Mouse (Mus musculus) forebrain, postnatal 0 days (tissue): ENCODE data around the gene Trim9. TPM values are rescaled to one million over a fixed set of nuclear protein-coding genes. Genes with fewer than 3 reads are reported as not detected.

Experiments used
- ATAC-seq: fragments of 200-750 bp; cut with Nextera tagmentation; 2 replicates; pipeline ENCODE4 v1.8.0; 2017; ENCODE audit warnings: mild to moderate bottlenecking, moderate library complexity
- DNase-seq: peaks from one replicate; pipeline ENCODE4 v3.0.0-alpha.2; 2015
- H3K27ac ChIP-seq: fragments of 300-500 bp; sonication (generic); 2 replicates; pipeline ENCODE4 v1.5.1; 2014; ENCODE audit warnings: low read depth, mild to moderate bottlenecking, antibody characterized with exemption, low read length, moderate library complexity, mixed read lengths
- H3K27me3 ChIP-seq: fragments of 300-500 bp; sonication (generic); 2 replicates; pipeline ENCODE4 v1.6.1; 2014; ENCODE audit warnings: mild to moderate bottlenecking, low read length, mixed read lengths; ENCODE audit not compliant: insufficient read depth
- H3K36me3 ChIP-seq: fragments of 300-500 bp; sonication (generic); 2 replicates; pipeline ENCODE4 v1.6.1; 2014; ENCODE audit warnings: mild to moderate bottlenecking, moderate library complexity; ENCODE audit not compliant: insufficient read depth
- H3K4me1 ChIP-seq: fragments of 300-500 bp; sonication (generic); 2 replicates; pipeline ENCODE4 v1.6.1; 2014; ENCODE audit warnings: antibody characterized with exemption; ENCODE audit not compliant: insufficient read depth
- H3K4me2 ChIP-seq: fragments of 300-500 bp; sonication (generic); 2 replicates; pipeline ENCODE4 v1.6.1; 2014; ENCODE audit warnings: low read depth, mild to moderate bottlenecking, moderate library complexity
- H3K4me3 ChIP-seq: fragments of 300-500 bp; sonication (generic); 2 replicates; pipeline ENCODE4 v1.5.1; 2014; ENCODE audit warnings: low read depth, low read length, mixed read lengths
- H3K9ac ChIP-seq: fragments of 300-500 bp; sonication (generic); 2 replicates; pipeline ENCODE4 v1.6.1; 2014; ENCODE audit warnings: mild to moderate bottlenecking
- H3K9me3 ChIP-seq: fragments of 300-500 bp; sonication (generic); 2 replicates; pipeline ENCODE4 v1.6.1; 2016; ENCODE audit warnings: low read length
- CTCF ChIP-seq: sonication (generic); IDR thresholded peaks from 2 replicates; pipeline ENCODE4 v1.5.1; 2016; ENCODE audit warnings: antibody characterized with exemption, control low read depth, low read depth
- WGBS: fragments of 180-500 bp; shearing (Covaris S2); extraction: QIAGEN DNeasy Blood & Tissue Kit; methylation state at CpG from one replicate; pipeline ENCODE4 v1.1.7; 2014; 5-methylcytosine and 5-hydroxymethylcytosine counted together
- polyA plus RNA-seq: library from polyadenylated mRNA; unstranded; fragments of >200 nt; fragmentation: Nextera tagmentation; extraction: Ambion mirVana; gene quantifications from 2 replicates; pipeline ENCODE4 v1.2.1, GENCODE M21; 2015
- total RNA-seq: library from RNA; depleted of rRNA; stranded (reverse); fragments of >200 nt; gene quantifications from 2 replicates; pipeline ENCODE4 v1.2.3, GENCODE M21; 2014

The Trim9 gene
- total and polyA plus RNA-seq, 2 experiments from 2014 or later, result 96.8 to 135 TPM

DNA sequence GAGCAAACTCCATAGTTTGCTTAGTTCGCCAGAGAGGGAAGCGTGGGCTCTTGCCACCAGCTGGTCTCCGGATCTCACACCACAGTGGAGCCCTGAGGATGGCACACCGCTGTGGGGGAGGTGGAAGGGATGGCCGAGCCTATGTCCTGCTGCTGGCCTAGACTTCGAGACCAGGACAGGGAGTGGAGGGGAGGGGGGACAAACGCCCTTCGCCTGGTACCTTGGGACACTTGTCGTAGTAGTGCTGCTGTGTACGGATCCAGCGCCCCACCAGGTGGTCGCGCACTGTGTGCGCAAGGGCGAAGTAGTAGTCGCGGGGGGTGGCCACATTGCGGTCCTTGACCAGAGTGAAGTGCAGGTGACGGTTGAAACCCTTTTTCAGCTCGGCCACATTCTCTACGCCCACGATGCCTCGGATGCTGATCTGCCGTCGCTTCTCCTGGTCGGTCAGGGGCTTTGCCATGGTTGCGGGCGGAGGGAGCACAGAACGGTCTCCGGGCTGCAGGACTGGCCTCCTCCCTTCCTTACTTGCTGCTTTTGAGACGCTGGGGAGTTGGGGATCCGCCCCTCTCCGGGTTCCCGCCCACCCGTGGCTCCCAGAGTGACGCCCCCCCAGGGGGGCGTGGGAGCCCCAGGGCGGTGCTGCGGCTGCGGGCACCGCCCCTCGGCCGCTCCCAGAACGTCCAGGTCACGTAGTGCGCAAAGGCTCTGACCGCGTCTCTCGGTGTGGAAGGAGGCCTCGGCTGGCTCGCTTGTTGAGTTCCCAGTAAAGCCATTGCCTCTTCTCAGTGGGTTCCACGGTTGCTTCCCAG is 120.1 kb downstream of the Trim9 start:
- Histone ChIP-seq H3K4me1 (no peaks in the 10 kb centered on the region), H3K9me3 (no peaks in the 10 kb centered on the region), H3K36me3 (no peaks in the 10 kb centered on the region), H3K4me3 (peak overlapping the region; percentile 37), H3K27me3 (no peaks in the 10 kb centered on the region), H3K27ac (no peak overlapping the region), H3K4me2 (peak overlapping the region; percentile 95), H3K9ac (peak overlapping the region; percentile 51)
- WGBS, result 1% methylated on average over 52 of the region's 52 CpGs
- TF ChIP-seq CTCF, result peak; percentile 47
- peak; percentile 47 for DNase-seq
- peak; percentile 82 for ATAC-seq

DNA sequence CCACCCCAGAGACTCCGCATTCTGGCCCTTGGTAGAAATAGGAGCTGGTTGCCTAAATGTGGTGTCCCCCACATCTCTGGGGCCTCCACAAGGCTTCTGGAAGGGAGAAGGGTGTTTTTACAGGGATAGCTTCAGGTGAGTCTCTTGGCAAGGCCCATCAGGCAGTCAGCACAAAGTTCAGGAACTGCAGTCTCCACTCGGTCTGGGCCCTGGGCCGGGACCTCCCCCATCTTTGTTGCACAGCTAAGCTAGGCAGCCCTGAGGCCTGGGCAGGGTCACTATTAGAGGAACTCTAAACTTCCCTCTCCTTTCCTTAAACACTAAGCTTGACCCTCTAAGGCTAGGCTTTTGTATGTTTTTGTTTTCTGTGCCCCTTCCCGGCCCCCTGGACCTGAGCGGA is 120.8 kb downstream of the Trim9 start:
- Histone ChIP-seq H3K9ac (no peak overlapping the region), H3K9me3 (no peaks in the 10 kb centered on the region), H3K27ac (no peak overlapping the region), H3K36me3 (no peaks in the 10 kb centered on the region), H3K4me1 (no peaks in the 10 kb centered on the region), H3K4me2 (peak overlapping the region; percentile 95), H3K27me3 (no peaks in the 10 kb centered on the region), H3K4me3 (0 out of 2 replicates have a peak overlapping the region, but pooled peaks have one; percentile 37)
- no peak for DNase-seq
- no peak for ATAC-seq
- WGBS, result 44% methylated on average over 5 of the region's 5 CpGs
- no peak for TF ChIP-seq CTCF

DNA sequence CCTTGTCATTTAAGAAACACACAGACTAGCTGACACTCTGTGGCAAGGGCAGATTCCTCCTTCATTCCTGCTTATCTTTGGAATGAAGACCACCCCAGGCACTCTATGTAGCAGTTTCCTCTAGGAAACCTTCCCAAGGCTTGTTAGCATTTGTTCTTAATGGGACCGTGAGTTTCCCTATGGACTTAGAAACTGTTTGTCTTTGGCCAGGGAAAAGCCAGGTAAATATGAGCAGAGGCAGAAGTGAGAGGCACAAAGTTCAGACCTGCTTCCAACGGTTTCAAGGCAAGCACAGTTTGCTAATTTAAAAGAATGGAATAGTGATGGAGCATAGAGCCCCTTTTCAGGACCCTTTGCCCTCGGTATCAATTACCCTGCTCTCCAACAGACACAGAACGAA is 124.1 kb downstream of the Trim9 start:
- no peak overlapping the region for H3K4me2 ChIP-seq
- ATAC-seq (no peak), DNase-seq (no peak)
- H3K27ac ChIP-seq, result no peak overlapping the region
- no peak overlapping the region for H3K9ac ChIP-seq
- no peaks in the 10 kb centered on the region for H3K9me3 ChIP-seq
- TF ChIP-seq CTCF, result no peak
- no peaks in the 10 kb centered on the region for H3K4me1 ChIP-seq
- no peak overlapping the region for H3K4me3 ChIP-seq
- no peaks in the 10 kb centered on the region for H3K27me3 ChIP-seq
- 56% methylated on average over 4 of the region's 4 CpGs for WGBS
- H3K36me3 ChIP-seq, result no peaks in the 10 kb centered on the region

DNA sequence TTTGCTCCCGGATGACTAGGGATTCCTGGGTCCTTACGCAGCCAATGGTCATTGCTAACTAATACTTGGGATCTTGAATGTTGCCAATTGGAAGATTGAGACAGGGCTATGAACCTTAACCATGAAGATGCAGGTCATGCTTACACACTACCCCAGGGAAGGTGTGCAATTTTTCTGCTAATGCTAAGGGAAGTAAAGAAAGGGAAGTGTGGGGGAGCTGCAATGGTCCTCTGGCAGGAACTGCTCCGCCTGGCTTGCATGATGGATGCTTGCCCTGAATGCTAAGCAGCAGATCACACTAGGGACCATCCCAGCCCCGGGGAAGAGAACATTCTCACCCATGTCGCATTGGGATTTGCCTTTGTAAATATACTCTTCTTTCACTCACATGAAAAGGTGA is 126.0 kb downstream of the Trim9 start:
- Histone ChIP-seq H3K4me1 (no peaks in the 10 kb centered on the region), H3K4me2 (no peak overlapping the region), H3K27me3 (no peaks in the 10 kb centered on the region), H3K36me3 (no peaks in the 10 kb centered on the region), H3K4me3 (no peak overlapping the region), H3K9me3 (no peaks in the 10 kb centered on the region), H3K9ac (no peak overlapping the region), H3K27ac (no peak overlapping the region)
- no peak for TF ChIP-seq CTCF
- no peak for ATAC-seq
- 74% methylated on average over 5 of the region's 5 CpGs for WGBS
- DNase-seq, result no peak

DNA sequence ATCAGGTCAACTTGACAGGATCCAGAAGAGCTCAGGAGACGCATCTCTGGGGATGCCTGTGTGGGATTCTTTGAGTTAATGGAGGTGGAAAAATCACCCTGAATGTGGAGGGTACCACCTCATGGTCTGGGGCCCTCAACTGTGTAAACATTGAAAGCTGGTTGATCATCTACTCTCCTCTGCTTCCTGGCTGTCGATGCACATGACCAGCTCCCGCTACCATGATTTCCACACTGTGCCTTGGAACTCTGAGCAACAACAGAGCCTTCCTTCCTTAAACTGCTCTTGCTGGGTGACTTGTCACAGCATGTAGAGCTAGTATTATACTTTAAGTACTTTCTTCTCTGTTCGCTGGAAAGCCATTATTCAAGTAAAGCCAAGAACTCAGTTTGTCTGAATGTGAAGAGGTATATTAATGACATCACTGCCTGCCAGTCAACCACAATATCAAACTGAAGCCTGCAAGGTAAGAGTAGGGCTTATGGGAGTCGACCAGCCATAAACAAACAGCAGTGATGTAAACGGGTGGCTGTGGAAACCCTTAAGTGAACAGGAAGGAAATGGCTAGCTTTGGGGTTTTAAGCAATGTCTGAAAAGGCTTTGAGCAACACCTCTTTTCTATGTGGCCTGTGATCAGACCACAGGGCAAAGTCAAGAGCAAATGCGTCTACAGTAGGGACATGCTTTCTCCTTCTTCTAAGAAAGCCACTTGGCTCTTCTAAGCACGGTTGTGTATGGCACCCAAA is 128.4 kb downstream of the Trim9 start:
- H3K27ac ChIP-seq, result no peak overlapping the region
- ATAC-seq, result no peak
- H3K4me2 ChIP-seq, result no peak overlapping the region
- H3K9ac ChIP-seq, result no peak overlapping the region
- H3K4me3 ChIP-seq, result no peak overlapping the region
- WGBS, result 88% methylated on average over 8 of the region's 8 CpGs
- H3K9me3 ChIP-seq, result no peaks in the 10 kb centered on the region
- H3K27me3 ChIP-seq, result no peaks in the 10 kb centered on the region
- no peak for DNase-seq
- no peak for TF ChIP-seq CTCF
- no peaks in the 10 kb centered on the region for H3K4me1 ChIP-seq
- H3K36me3 ChIP-seq, result no peaks in the 10 kb centered on the region

DNA sequence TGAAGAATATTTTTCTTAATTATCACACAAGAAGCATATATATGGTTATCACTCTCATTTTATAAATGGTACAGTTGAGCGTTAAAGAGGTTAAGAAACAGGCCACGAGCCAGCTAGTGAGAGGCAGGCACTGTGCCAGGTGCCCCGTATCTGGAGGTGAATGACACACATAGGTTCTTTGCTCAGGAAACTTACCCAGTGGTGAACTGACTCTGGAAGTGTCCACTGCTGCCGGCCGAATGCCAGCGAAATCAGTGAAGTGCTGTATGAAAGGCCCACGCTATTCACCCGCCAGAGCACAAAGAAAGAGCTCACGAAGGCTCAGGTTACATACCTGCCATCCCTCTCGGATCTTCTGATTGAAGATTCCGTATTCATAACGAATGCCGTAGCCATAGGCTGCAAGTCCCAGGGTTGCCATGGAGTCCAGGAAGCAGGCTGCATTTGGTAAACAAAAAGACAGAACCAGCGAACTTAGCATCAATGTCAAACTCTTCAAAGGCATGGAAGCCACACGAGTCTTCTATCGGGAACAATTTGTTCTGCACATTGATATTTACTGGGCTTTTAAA is 131.1 kb downstream of the Trim9 start:
- Histone ChIP-seq H3K27me3 (no peaks in the 10 kb centered on the region), H3K4me3 (no peak overlapping the region), H3K9me3 (no peaks in the 10 kb centered on the region), H3K36me3 (no peaks in the 10 kb centered on the region), H3K9ac (no peak overlapping the region), H3K4me2 (no peak overlapping the region), H3K27ac (no peak overlapping the region), H3K4me1 (no peaks in the 10 kb centered on the region)
- peak; percentile 16; the same call in 1 of the 2 replicates for ATAC-seq
- DNase-seq, result peak; percentile 45
- no peak for TF ChIP-seq CTCF
- 19% methylated on average over 16 of the region's 16 CpGs for WGBS

DNA sequence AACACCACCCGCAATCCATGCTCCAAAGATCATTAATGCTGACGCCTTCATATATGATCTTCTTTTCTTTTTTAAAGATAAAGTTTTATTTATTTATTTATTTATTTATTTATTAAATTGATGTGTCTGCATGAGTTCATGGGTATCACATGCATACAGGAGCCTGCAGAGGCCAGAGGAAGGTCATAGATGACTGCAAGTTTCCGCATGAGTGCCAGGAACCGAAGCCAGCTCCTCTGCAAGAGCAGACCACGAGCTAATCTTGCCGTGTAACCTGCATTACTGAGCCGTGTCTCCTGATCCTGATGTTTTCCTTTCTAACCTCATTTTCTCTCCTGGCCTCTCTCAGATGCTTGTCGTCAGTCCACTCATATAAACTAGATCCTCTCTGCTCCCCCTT is 133.1 kb downstream of the Trim9 start:
- H3K9me3 ChIP-seq, result no peaks in the 10 kb centered on the region
- no peak overlapping the region for H3K27ac ChIP-seq
- H3K4me1 ChIP-seq, result no peaks in the 10 kb centered on the region
- no peak overlapping the region for H3K9ac ChIP-seq
- H3K27me3 ChIP-seq, result no peaks in the 10 kb centered on the region
- ATAC-seq (no peak), DNase-seq (no peak)
- no peak overlapping the region for H3K4me3 ChIP-seq
- 93% methylated on average over 8 of the region's 8 CpGs for WGBS
- no peak overlapping the region for H3K4me2 ChIP-seq
- H3K36me3 ChIP-seq, result no peaks in the 10 kb centered on the region
- TF ChIP-seq CTCF, result no peak
